Mouse (Mus musculus) right cerebral cortex, postnatal 10 days (tissue): ENCODE measurements around the gene 2210407C18Rik.

Experiments used
- DNase-seq, 2 experiments: peaks; one replicate each; pipeline ENCODE4 v3.0.0; 2021; ENCODE audit warnings: low spot score in 2 of 2

2210407C18Rik gene

GRCm38 (mm10) chr11:58602062-58602461, 13.8 kb downstream of the 2210407C18Rik start:
- DNase-seq: no peak

GRCm38 (mm10) chr11:58597837-58598236, 18.0 kb downstream of the 2210407C18Rik start:
- no peak for DNase-seq

- no peak for DNase-seq
Observed at GRCm38 (mm10) chr11:58594814-58595213, 21.1 kb downstream of the 2210407C18Rik start, which contains the start of gene Olfr324. TSS of gene Olfr324 (plus strand) at chr11:58595114.

GRCm38 (mm10) chr11:58588620-58589250, 27.1 kb downstream of the 2210407C18Rik start:
- no peak for DNase-seq

GRCm38 (mm10) chr11:58587898-58588348, 28.0 kb downstream of the 2210407C18Rik start:
- DNase-seq: peak in 1 of 2 experiments; percentile 37

GRCm38 (mm10) chr11:58578636-58579035, 37.2 kb downstream of the 2210407C18Rik start:
- DNase-seq: peak; percentile 69 to 70

GRCm38 (mm10) chr11:58577430-58577829, 38.4 kb downstream of the 2210407C18Rik start, which contains the start of gene Olfr325:
TSS of gene Olfr325 (plus strand) at chr11:58577730.
- DNase-seq: no peak

GRCm38 (mm10) chr11:58570405-58570804, 45.5 kb downstream of the 2210407C18Rik start, which contains the start of gene Olfr224:
TSS of gene Olfr224 (minus strand) at chr11:58570553.
- DNase-seq: no peak
